20 mouse cellular contexts compared by ENCODE assay signal in the genomic region with DNA sequence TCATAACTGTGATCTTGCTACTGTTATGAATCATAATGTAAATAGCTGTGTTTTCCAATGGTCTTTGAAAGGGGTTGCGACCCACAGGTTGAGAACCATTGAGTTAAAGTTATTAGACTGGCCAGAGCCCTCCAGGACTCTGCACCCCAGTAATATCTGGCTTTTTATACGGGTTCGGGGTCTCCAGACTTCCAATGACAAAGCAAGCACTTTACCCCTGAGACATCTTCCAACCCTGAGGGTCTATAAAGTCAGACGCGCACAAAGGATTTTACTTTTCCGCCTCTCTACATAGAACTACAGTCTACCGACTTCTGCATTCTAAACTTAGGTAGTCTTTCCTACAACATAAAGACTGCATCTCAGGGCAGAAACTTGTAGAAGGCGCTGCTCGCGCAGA.
DNase-seq lines count a peak whose midpoint lies in the region; ATAC-seq and TF ChIP-seq lines count a peak whose summit lies in the region.
"Had no signal": no experiment of that assay in that cellular context is flagged by ENCODE, and none has a peak within 500 bp of the region (broad histone marks: within the 10 kb centered on the region; RNA-seq: fewer than 3 reads in every experiment).

No protein-coding gene starts in this region.

- peak; percentile 5 for DNase-seq in gastrocnemius, adult 2 months
- DNase-seq in gastrocnemius, postnatal 4 days (ENCODE audit: low spot score in 2 of 2): no peak
- no peak for DNase-seq in lung, postnatal 4 days
- DNase-seq in thymus, postnatal 4 days: no peak
- DNase-seq: cerebellum, postnatal 36 days; heart, postnatal 36 days; right cerebral cortex, postnatal 25 days; thymus, adult 18-20 months had no signal

- intact Hi-C loops in gastrocnemius, adult 2 months (cut with DNase I): loop anchor here (5.0 kb wide), 1 partner anchor 52 kb away; no protein-coding TSS in a partner anchor

- 64% methylated on average over 10 of the region's 10 CpGs for WGBS in lung, embryonic 15.5 days
- WGBS in intestine, embryonic 16.5 days: 74% methylated on average over 10 of the region's 10 CpGs
- WGBS in stomach, embryonic 14.5 days: 70% methylated on average over 10 of the region's 10 CpGs
- 92% methylated on average over 10 of the region's 10 CpGs for WGBS in forebrain, embryonic 15.5 days

- no peaks in the 10 kb centered on the region for H3K9me3 ChIP-seq in lung, embryonic 15.5 days
- no peaks in the 10 kb centered on the region for H3K9me3 ChIP-seq in intestine, embryonic 16.5 days (ENCODE audit: control insufficient read depth, low read length)
- no peaks in the 10 kb centered on the region for H3K9me3 ChIP-seq in stomach, embryonic 14.5 days (ENCODE audit: control insufficient read depth, low read depth, low read length)
- no peaks in the 10 kb centered on the region for H3K9me3 ChIP-seq in forebrain, embryonic 15.5 days
- H3K9me3 ChIP-seq: forebrain, embryonic 13.5 days; G1E; heart, embryonic 13.5 days; kidney, embryonic 15.5 days; midbrain, embryonic 12.5 days had no signal

- peak overlapping the region; percentile 69; the same call in 1 of the 2 replicates for H3K27ac ChIP-seq in gastrocnemius, adult 2 months
- no peak overlapping the region for H3K27ac ChIP-seq in lung, embryonic 15.5 days
- H3K27ac ChIP-seq in intestine, embryonic 16.5 days (ENCODE audit: low read length): no peak overlapping the region
- H3K27ac ChIP-seq in stomach, embryonic 14.5 days (ENCODE audit: low read length): no peak overlapping the region
- H3K27ac ChIP-seq in forebrain, embryonic 15.5 days (replicated peaks): no peak overlapping the region
- H3K27ac ChIP-seq: forebrain, embryonic 13.5 days; heart, embryonic 13.5 days; kidney, embryonic 15.5 days; macrophage; midbrain, embryonic 12.5 days had no signal

- H3K27me3 ChIP-seq in lung, embryonic 15.5 days: no peaks in the 10 kb centered on the region
- no peaks in the 10 kb centered on the region for H3K27me3 ChIP-seq in intestine, embryonic 16.5 days (replicated peaks; ENCODE audit: control insufficient read depth, insufficient read depth, low read length)
- H3K27me3 ChIP-seq in stomach, embryonic 14.5 days (ENCODE audit: control insufficient read depth, insufficient read depth, low read length): no peaks in the 10 kb centered on the region
- no peaks in the 10 kb centered on the region for H3K27me3 ChIP-seq in forebrain, embryonic 15.5 days
- H3K27me3 ChIP-seq: heart, embryonic 13.5 days; kidney, embryonic 15.5 days had no signal

- H3K4me3 ChIP-seq in gastrocnemius, adult 2 months: peak overlapping the region; percentile 58
- no peak overlapping the region for H3K4me3 ChIP-seq in lung, embryonic 15.5 days
- peak overlapping the region; percentile 22 for H3K4me3 ChIP-seq in intestine, embryonic 16.5 days (ENCODE audit: low read length)
- H3K4me3 ChIP-seq in stomach, embryonic 14.5 days (ENCODE audit: low read depth, low read length): no peak overlapping the region
- H3K4me3 ChIP-seq in forebrain, embryonic 15.5 days: no peak overlapping the region
- H3K4me3 ChIP-seq: forebrain, embryonic 13.5 days; heart, embryonic 13.5 days; kidney, embryonic 15.5 days; midbrain, embryonic 12.5 days had no signal

- peak overlapping the region; percentile 41 for H3K4me2 ChIP-seq in lung, embryonic 15.5 days
- H3K4me2 ChIP-seq in intestine, embryonic 16.5 days (ENCODE audit: low read depth, low read length): peak overlapping the region; percentile 38; the same call in 1 of the 2 replicates
- H3K4me2 ChIP-seq in stomach, embryonic 14.5 days (replicated peaks; ENCODE audit: low read depth, low read length): peak overlapping the region; percentile 27
- H3K4me2 ChIP-seq in forebrain, embryonic 15.5 days (replicated peaks): no peak overlapping the region
- H3K4me2 ChIP-seq: forebrain, embryonic 13.5 days; heart, embryonic 13.5 days; midbrain, embryonic 12.5 days had no signal

- H3K9ac ChIP-seq in lung, embryonic 15.5 days: no peak overlapping the region
- no peak overlapping the region for H3K9ac ChIP-seq in intestine, embryonic 16.5 days (ENCODE audit: low read depth, low read length)
- H3K9ac ChIP-seq in stomach, embryonic 14.5 days (replicated peaks; ENCODE audit: low read depth, low read length): 0 out of 2 replicates have a peak overlapping the region, but pooled peaks have one; percentile 14
- H3K9ac ChIP-seq in forebrain, embryonic 15.5 days (replicated peaks): no peak overlapping the region
- H3K9ac ChIP-seq: forebrain, embryonic 13.5 days; kidney, embryonic 15.5 days; midbrain, embryonic 12.5 days had no signal

- H3K36me3 ChIP-seq in lung, embryonic 15.5 days: no peaks in the 10 kb centered on the region
- no peaks in the 10 kb centered on the region for H3K36me3 ChIP-seq in intestine, embryonic 16.5 days (ENCODE audit: control insufficient read depth, insufficient read depth, low read length)
- H3K36me3 ChIP-seq in stomach, embryonic 14.5 days (ENCODE audit: control insufficient read depth, insufficient read depth, low read length): no peaks in the 10 kb centered on the region
- H3K36me3 ChIP-seq in forebrain, embryonic 15.5 days: no peaks in the 10 kb centered on the region
- H3K36me3 ChIP-seq: heart, embryonic 13.5 days; kidney, embryonic 15.5 days; midbrain, embryonic 12.5 days had no signal

- peaks cover 11% of the 10 kb centered on the region; the same call in 1 of the 2 replicates for H3K4me1 ChIP-seq in lung, embryonic 15.5 days
- H3K4me1 ChIP-seq in intestine, embryonic 16.5 days (ENCODE audit: control insufficient read depth, insufficient read depth, low read length): peaks cover 10% of the 10 kb centered on the region; the same call in 1 of the 2 replicates
- peaks cover 15% of the 10 kb centered on the region for H3K4me1 ChIP-seq in stomach, embryonic 14.5 days (ENCODE audit: control insufficient read depth, insufficient read depth, low read length)
- H3K4me1 ChIP-seq in forebrain, embryonic 15.5 days: 0 out of 2 replicates have a peak, but pooled peaks cover 3% of the 10 kb centered on the region

- TF ChIP-seq CTCF in gastrocnemius, adult 2 months (IDR thresholded peaks at IDR 0.05): no peak

- no peak for ATAC-seq in lung, embryonic 15.5 days (ENCODE audit: borderline replicate concordance, extremely low read depth, low FRiP score, low TSS enrichment)
- no peak for ATAC-seq in intestine, embryonic 16.5 days
- ATAC-seq in stomach, embryonic 14.5 days (ENCODE audit: insufficient number of reproducible peaks, insufficient read depth, low FRiP score, low read depth): no peak
- ATAC-seq in forebrain, embryonic 15.5 days (replicated peaks): no peak
- ATAC-seq: CD4-positive, CD25-positive, alpha-beta regulatory T cell, adult 4 months; forebrain, embryonic 13.5 days; hindbrain, embryonic 16.5 days had no signal

Comparison
In these comparisons a context has a peak if more than half of its experiments do, and no peak if none do; other contexts are left out.
1. H3K4me3 ChIP-seq: peak in gastrocnemius, adult 2 months (single experiment) and intestine, embryonic 16.5 days (single experiment); none in lung, embryonic 15.5 days (single experiment), stomach, embryonic 14.5 days (single experiment) and forebrain, embryonic 15.5 days (single experiment).